Mouse (Mus musculus) lung, embryonic 15.5 days (tissue): ENCODE measurements around the gene Timm9. TPM values are rescaled to one million over a fixed set of nuclear protein-coding genes. Genes with fewer than 3 reads are reported as not detected.

Experiments
- ATAC-seq: fragments of 200-750 bp; cut with Nextera tagmentation; 2 replicates; pipeline ENCODE4 v1.8.0; 2017; ENCODE audit warnings: moderate number of reproducible peaks, borderline replicate concordance; ENCODE audit not compliant: low FRiP score, low TSS enrichment; ENCODE audit errors: extremely low read depth
- H3K27ac ChIP-seq: fragments of 300-500 bp; sonication (generic); 2 replicates; pipeline ENCODE4 v1.5.1; 2015; ENCODE audit warnings: moderate library complexity, mild to moderate bottlenecking, inconsistent platforms
- H3K27me3 ChIP-seq: fragments of 300-500 bp; sonication (generic); 2 replicates; pipeline ENCODE4 v1.6.1; 2015; ENCODE audit warnings: inconsistent platforms
- H3K36me3 ChIP-seq: fragments of 300-500 bp; sonication (generic); 2 replicates; pipeline ENCODE4 v1.6.1; 2015; ENCODE audit warnings: inconsistent platforms
- H3K4me1 ChIP-seq: fragments of 300-500 bp; sonication (generic); 2 replicates; pipeline ENCODE4 v1.6.1; 2015; ENCODE audit warnings: inconsistent platforms
- H3K4me2 ChIP-seq: fragments of 300-500 bp; sonication (generic); 2 replicates; pipeline ENCODE4 v1.6.1; 2015; ENCODE audit warnings: inconsistent platforms, mild to moderate bottlenecking, moderate library complexity
- H3K4me3 ChIP-seq: fragments of 300-500 bp; sonication (generic); 2 replicates; pipeline ENCODE4 v1.5.1; 2015; ENCODE audit warnings: mild to moderate bottlenecking, inconsistent platforms
- H3K9ac ChIP-seq: fragments of 300-500 bp; sonication (generic); 2 replicates; pipeline ENCODE4 v1.6.1; 2015; ENCODE audit warnings: inconsistent platforms
- H3K9me3 ChIP-seq: fragments of 300-500 bp; sonication (generic); 2 replicates; pipeline ENCODE4 v1.6.1; 2016; ENCODE audit warnings: inconsistent platforms
- WGBS: fragments of 180-500 bp; shearing (Covaris S2); methylation state at CpG from one replicate; pipeline ENCODE4 v1.1.7; 2015; 5-methylcytosine and 5-hydroxymethylcytosine counted together
- polyA plus RNA-seq: library from polyadenylated mRNA; unstranded; fragments of >200 nt; fragmentation: Nextera tagmentation; extraction: Ambion mirVana; gene quantifications from 2 replicates; pipeline ENCODE4 v1.2.1, GENCODE M21; 2015

The Timm9 gene
- 66.9 and 67.0 TPM in 2 replicates for polyA plus RNA-seq

- no peaks in the 10 kb centered on the region for H3K27me3 ChIP-seq
- peaks cover 35% of the 10 kb centered on the region for H3K36me3 ChIP-seq
- peak within 1 kb of the TSS; percentile 83 for H3K4me2 ChIP-seq
- H3K9me3 ChIP-seq = no peaks in the 10 kb centered on the region
- peak; percentile 89 for ATAC-seq
- peak within 1 kb of the TSS; percentile 97 for H3K4me3 ChIP-seq
- under 1% methylated on average over 52 of the region's 52 CpGs for WGBS
- H3K4me1 ChIP-seq = peaks cover 16% of the 10 kb centered on the region
- H3K9ac ChIP-seq = peak within 1 kb of the TSS; percentile 96
- peak within 1 kb of the TSS; percentile 71 for H3K27ac ChIP-seq
Observed at GRCm38 (mm10) chr12:71136130-71136973, at the start of gene Timm9, which contains the start of gene 2700049A03Rik. Gene Timm9 (minus strand): TSS chr12:71136684. Gene 2700049A03Rik (plus strand): TSS chr12:71136848.

GRCm38 (mm10) chr12:71184396-71184795, 47.9 kb upstream of the Timm9 start:
- Histone ChIP-seq H3K36me3 (peaks cover 46% of the 10 kb centered on the region), H3K4me2 (no peak overlapping the region)
- 94% methylated on average over 4 of the region's 4 CpGs for WGBS

GRCm38 (mm10) chr12:71183736-71184135, 47.3 kb upstream of the Timm9 start:
- peaks cover 46% of the 10 kb centered on the region for H3K36me3 ChIP-seq
- 89% methylated on average over 3 of the region's 3 CpGs for WGBS

More at GRCm38 (mm10) chr12:71184396-71184795, 47.9 kb upstream of the Timm9 start:
- no peak for ATAC-seq
- Histone ChIP-seq H3K4me3 (no peak overlapping the region), H3K9ac (no peak overlapping the region), H3K4me1 (no peaks in the 10 kb centered on the region), H3K27me3 (no peaks in the 10 kb centered on the region), H3K27ac (no peak overlapping the region), H3K9me3 (no peaks in the 10 kb centered on the region)

GRCm38 (mm10) chr12:71169911-71170310, 33.4 kb upstream of the Timm9 start:
- Histone ChIP-seq H3K9me3 (no peaks in the 10 kb centered on the region), H3K9ac (no peak overlapping the region), H3K4me2 (no peak overlapping the region), H3K36me3 (peaks cover 48% of the 10 kb centered on the region), H3K4me1 (no peaks in the 10 kb centered on the region), H3K27me3 (no peaks in the 10 kb centered on the region), H3K4me3 (no peak overlapping the region), H3K27ac (no peak overlapping the region)
- WGBS = 76% methylated on average over 1 of the region's 1 CpGs
- no peak for ATAC-seq

More at GRCm38 (mm10) chr12:71183736-71184135, 47.3 kb upstream of the Timm9 start:
- ATAC-seq = no peak
- no peak overlapping the region for H3K4me3 ChIP-seq
- no peak overlapping the region for H3K27ac ChIP-seq
- no peak overlapping the region for H3K4me2 ChIP-seq
- H3K4me1 ChIP-seq = no peaks in the 10 kb centered on the region
- no peaks in the 10 kb centered on the region for H3K9me3 ChIP-seq
- H3K27me3 ChIP-seq = no peaks in the 10 kb centered on the region
- no peak overlapping the region for H3K9ac ChIP-seq

GRCm38 (mm10) chr12:71164410-71164809, 27.9 kb upstream of the Timm9 start:
- Histone ChIP-seq H3K4me1 (no peaks in the 10 kb centered on the region), H3K36me3 (peaks cover 52% of the 10 kb centered on the region), H3K4me2 (no peak overlapping the region), H3K9ac (no peak overlapping the region), H3K4me3 (no peak overlapping the region), H3K27me3 (no peaks in the 10 kb centered on the region), H3K27ac (no peak overlapping the region), H3K9me3 (no peaks in the 10 kb centered on the region)
- no peak for ATAC-seq
- 93% methylated on average over 9 of the region's 9 CpGs for WGBS

GRCm38 (mm10) chr12:71157974-71158373, 21.5 kb upstream of the Timm9 start:
- H3K27me3 ChIP-seq = no peaks in the 10 kb centered on the region
- no peaks in the 10 kb centered on the region for H3K4me1 ChIP-seq
- H3K9me3 ChIP-seq = no peaks in the 10 kb centered on the region
- 67% methylated on average over 6 of the region's 6 CpGs for WGBS
- H3K9ac ChIP-seq = no peak overlapping the region
- ATAC-seq = no peak
- peaks cover 64% of the 10 kb centered on the region for H3K36me3 ChIP-seq
- H3K4me3 ChIP-seq = no peak overlapping the region
- H3K4me2 ChIP-seq = no peak overlapping the region
- H3K27ac ChIP-seq = no peak overlapping the region

- Histone ChIP-seq H3K9me3 (no peaks in the 10 kb centered on the region), H3K27me3 (no peaks in the 10 kb centered on the region), H3K4me3 (no peak overlapping the region), H3K4me1 (no peaks in the 10 kb centered on the region), H3K4me2 (no peak overlapping the region), H3K36me3 (peaks cover 60% of the 10 kb centered on the region), H3K9ac (no peak overlapping the region), H3K27ac (no peak overlapping the region)
- no peak for ATAC-seq
- 90% methylated on average over 6 of the region's 6 CpGs for WGBS
Observed at GRCm38 (mm10) chr12:71154979-71155378, 18.5 kb upstream of the Timm9 start.

GRCm38 (mm10) chr12:71150167-71150566, 13.7 kb upstream of the Timm9 start:
- Histone ChIP-seq H3K4me2 (no peak overlapping the region), H3K4me1 (no peaks in the 10 kb centered on the region), H3K4me3 (no peak overlapping the region), H3K9ac (no peak overlapping the region), H3K9me3 (no peaks in the 10 kb centered on the region), H3K27ac (no peak overlapping the region), H3K36me3 (peaks cover 52% of the 10 kb centered on the region), H3K27me3 (no peaks in the 10 kb centered on the region)
- WGBS = 92% methylated on average over 8 of the region's 8 CpGs
- ATAC-seq = no peak

- no peak for ATAC-seq
- no peaks in the 10 kb centered on the region for H3K4me1 ChIP-seq
- no peak overlapping the region for H3K27ac ChIP-seq
- H3K9me3 ChIP-seq = no peaks in the 10 kb centered on the region
- H3K4me3 ChIP-seq = no peak overlapping the region
- H3K4me2 ChIP-seq = no peak overlapping the region
- WGBS = 80% methylated on average over 6 of the region's 6 CpGs
- H3K27me3 ChIP-seq = no peaks in the 10 kb centered on the region
- peaks cover 46% of the 10 kb centered on the region for H3K36me3 ChIP-seq
- H3K9ac ChIP-seq = no peak overlapping the region
Observed at GRCm38 (mm10) chr12:71149456-71149855, 13.0 kb upstream of the Timm9 start.

GRCm38 (mm10) chr12:71148801-71149200, 12.3 kb upstream of the Timm9 start:
- Histone ChIP-seq H3K36me3 (peaks cover 43% of the 10 kb centered on the region), H3K9me3 (no peaks in the 10 kb centered on the region), H3K4me1 (no peaks in the 10 kb centered on the region), H3K4me2 (no peak overlapping the region), H3K9ac (no peak overlapping the region), H3K4me3 (no peak overlapping the region), H3K27me3 (no peaks in the 10 kb centered on the region), H3K27ac (no peak overlapping the region)
- WGBS = 92% methylated on average over 9 of the region's 9 CpGs
- ATAC-seq = no peak

- no peak overlapping the region for H3K4me3 ChIP-seq
- no peaks in the 10 kb centered on the region for H3K27me3 ChIP-seq
- H3K9me3 ChIP-seq = no peaks in the 10 kb centered on the region
- no peak overlapping the region for H3K9ac ChIP-seq
- 81% methylated on average over 3 of the region's 3 CpGs for WGBS
- no peak overlapping the region for H3K4me2 ChIP-seq
- no peak for ATAC-seq
- H3K4me1 ChIP-seq = no peaks in the 10 kb centered on the region
- H3K27ac ChIP-seq = no peak overlapping the region
- peaks cover 44% of the 10 kb centered on the region for H3K36me3 ChIP-seq
Observed at GRCm38 (mm10) chr12:71147641-71148040, 11.2 kb upstream of the Timm9 start.

- Histone ChIP-seq H3K9ac (no peak overlapping the region), H3K9me3 (no peaks in the 10 kb centered on the region), H3K27ac (no peak overlapping the region), H3K4me2 (no peak overlapping the region), H3K36me3 (peaks cover 37% of the 10 kb centered on the region), H3K27me3 (no peaks in the 10 kb centered on the region), H3K4me3 (no peak overlapping the region), H3K4me1 (peaks cover 12% of the 10 kb centered on the region)
- ATAC-seq = no peak
Observed at GRCm38 (mm10) chr12:71141189-71141588, 4.7 kb upstream of the Timm9 start.
